In the genomic region with DNA sequence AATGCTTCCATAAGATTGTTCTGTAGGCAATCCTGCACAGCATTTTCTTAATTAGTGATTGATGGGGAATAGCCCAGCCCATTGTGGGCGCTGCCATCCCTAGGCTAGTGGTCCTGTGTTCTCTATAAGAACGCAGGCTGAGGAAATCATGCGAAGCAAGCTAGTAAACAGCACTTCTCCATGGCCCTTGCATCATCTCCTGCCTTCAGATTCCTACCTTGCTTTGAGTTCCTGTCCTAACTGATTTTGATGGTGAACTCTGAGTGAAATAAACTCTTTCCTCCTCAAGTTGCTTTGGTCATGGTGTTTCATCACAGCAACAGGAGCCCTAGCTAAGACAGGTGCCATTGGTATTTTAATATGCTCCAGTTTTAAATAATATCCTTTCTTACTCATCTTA, we compare ENCODE assay signal across 12 mouse cellular contexts.
"Had no signal": no experiment of that assay in that cellular context is flagged by ENCODE, and none has a peak within 500 bp of the region (broad histone marks: within the 10 kb centered on the region; RNA-seq: fewer than 3 reads in every experiment).

No protein-coding gene starts in this region.

- DNase-seq: lung, adult 18-20 months; lung, embryonic 14.5 days; lung, postnatal 10 days; lung, postnatal 36 days; right cerebral cortex, postnatal 25 days; right cerebral cortex, postnatal 4 days; spleen, adult 18-20 months; thymus, adult 18-20 months; thymus, postnatal 25 days; thymus, postnatal 4 days had no signal

- ATAC-seq: midbrain, embryonic 13.5 days; midbrain, embryonic 15.5 days had no signal
